Mouse (Mus musculus): ENCODE measurements at regions not wholly inside any gene's neighbourhood (a gene's known extent, or its start where the extent isn't known, plus 50 kb on each side); places are given as distances from the start of the nearest gene placed in this dataset.

GRCm38 (mm10) chr1:121047406-121047805 lies 285.0 kb downstream of the Insig2 start:
- Histone ChIP-seq H3K4me2 (replicated peaks; ENCODE audit: low read depth) (no peak overlapping the region), H3K9me3 (ENCODE audit: control insufficient read depth, low read length) (no peaks in the 10 kb centered on the region), H3K36me3 (ENCODE audit: control insufficient read depth, insufficient read depth, low read length) (no peaks in the 10 kb centered on the region), H3K27me3 (ENCODE audit: control insufficient read depth, insufficient read depth, low read length) (no peaks in the 10 kb centered on the region), H3K9ac (ENCODE audit: low read length) (no peak overlapping the region), H3K27ac (replicated peaks) (no peak overlapping the region), H3K4me1 (replicated peaks; ENCODE audit: control insufficient read depth, insufficient read depth) (no peaks in the 10 kb centered on the region), H3K4me3 (ENCODE audit: low read depth, low read length) (no peak overlapping the region)
- TF ChIP-seq EP300 (optimal IDR thresholded peaks at IDR 0.05) (no peak), CTCF (IDR thresholded peaks at IDR 0.05; ENCODE audit: low read depth) (no peak)
- no peak for ATAC-seq (ENCODE audit: low FRiP score, low TSS enrichment)
- no peak for DNase-seq (ENCODE audit: low spot score)
- 67% methylated on average over 2 of the region's 2 CpGs for WGBS

- no peak for DNase-seq (ENCODE audit: low spot score)
- H3K27ac ChIP-seq (replicated peaks), result no peak overlapping the region
- H3K9me3 ChIP-seq (ENCODE audit: control insufficient read depth, low read length), result no peaks in the 10 kb centered on the region
- no peak for ATAC-seq (ENCODE audit: low FRiP score, low TSS enrichment)
- H3K36me3 ChIP-seq (ENCODE audit: control insufficient read depth, insufficient read depth, low read length), result no peaks in the 10 kb centered on the region
- H3K4me3 ChIP-seq (ENCODE audit: low read depth, low read length), result no peak overlapping the region
- 86% methylated on average over 4 of the region's 4 CpGs for WGBS
- H3K4me1 ChIP-seq (replicated peaks; ENCODE audit: control insufficient read depth, insufficient read depth), result no peaks in the 10 kb centered on the region
- H3K9ac ChIP-seq (ENCODE audit: low read length), result no peak overlapping the region
- no peaks in the 10 kb centered on the region for H3K27me3 ChIP-seq (ENCODE audit: control insufficient read depth, insufficient read depth, low read length)
- H3K4me2 ChIP-seq (replicated peaks; ENCODE audit: low read depth), result no peak overlapping the region
- no peak for TF ChIP-seq EP300 (optimal IDR thresholded peaks at IDR 0.05)
- TF ChIP-seq CTCF (IDR thresholded peaks at IDR 0.05; ENCODE audit: low read depth), result no peak
These were observed 282.7 kb downstream of the Insig2 start for GRCm38 (mm10) chr1:121049684-121050083.

GRCm38 (mm10) chr1:121050695-121051495 lies 281.5 kb downstream of the Insig2 start:
- 22% methylated on average over 12 of the region's 12 CpGs for WGBS
- Histone ChIP-seq H3K9me3 (ENCODE audit: control insufficient read depth, low read length) (no peaks in the 10 kb centered on the region), H3K27ac (replicated peaks) (no peak overlapping the region), H3K9ac (ENCODE audit: low read length) (no peak overlapping the region), H3K36me3 (ENCODE audit: control insufficient read depth, insufficient read depth, low read length) (no peaks in the 10 kb centered on the region), H3K4me2 (replicated peaks; ENCODE audit: low read depth) (no peak overlapping the region), H3K4me3 (ENCODE audit: low read depth, low read length) (no peak overlapping the region), H3K4me1 (replicated peaks; ENCODE audit: control insufficient read depth, insufficient read depth) (no peaks in the 10 kb centered on the region), H3K27me3 (ENCODE audit: control insufficient read depth, insufficient read depth, low read length) (no peaks in the 10 kb centered on the region)
- DNase-seq (ENCODE audit: low spot score), result no peak
- TF ChIP-seq CTCF (IDR thresholded peaks at IDR 0.05; ENCODE audit: low read depth), result no peak
- no peak for TF ChIP-seq EP300 (optimal IDR thresholded peaks at IDR 0.05)
- ATAC-seq (ENCODE audit: low FRiP score, low TSS enrichment), result no peak

GRCm38 (mm10) chr1:121051496-121052119 lies 280.8 kb downstream of the Insig2 start:
- Histone ChIP-seq H3K27ac (replicated peaks) (no peak overlapping the region), H3K4me1 (replicated peaks; ENCODE audit: control insufficient read depth, insufficient read depth) (no peaks in the 10 kb centered on the region), H3K9ac (ENCODE audit: low read length) (no peak overlapping the region), H3K9me3 (ENCODE audit: control insufficient read depth, low read length) (no peaks in the 10 kb centered on the region), H3K4me2 (replicated peaks; ENCODE audit: low read depth) (no peak overlapping the region), H3K27me3 (ENCODE audit: control insufficient read depth, insufficient read depth, low read length) (no peaks in the 10 kb centered on the region), H3K36me3 (ENCODE audit: control insufficient read depth, insufficient read depth, low read length) (no peaks in the 10 kb centered on the region), H3K4me3 (ENCODE audit: low read depth, low read length) (no peak overlapping the region)
- TF ChIP-seq CTCF (IDR thresholded peaks at IDR 0.05; ENCODE audit: low read depth), result no peak
- no peak for TF ChIP-seq EP300 (optimal IDR thresholded peaks at IDR 0.05)
- WGBS, result 71% methylated on average over 6 of the region's 6 CpGs
- no peak for DNase-seq (ENCODE audit: low spot score)
- ATAC-seq (ENCODE audit: low FRiP score, low TSS enrichment), result no peak

GRCm38 (mm10) chr1:121052120-121052501 lies 280.3 kb downstream of the Insig2 start:
- H3K9ac ChIP-seq (ENCODE audit: low read length), result no peak overlapping the region
- ATAC-seq (ENCODE audit: low FRiP score, low TSS enrichment), result no peak
- 79% methylated on average over 5 of the region's 5 CpGs for WGBS
- H3K4me3 ChIP-seq (ENCODE audit: low read depth, low read length), result no peak overlapping the region
- no peak for DNase-seq (ENCODE audit: low spot score)
- H3K4me2 ChIP-seq (replicated peaks; ENCODE audit: low read depth), result no peak overlapping the region
- no peaks in the 10 kb centered on the region for H3K9me3 ChIP-seq (ENCODE audit: control insufficient read depth, low read length)
- no peak overlapping the region for H3K27ac ChIP-seq (replicated peaks)
- no peaks in the 10 kb centered on the region for H3K27me3 ChIP-seq (ENCODE audit: control insufficient read depth, insufficient read depth, low read length)
- no peaks in the 10 kb centered on the region for H3K36me3 ChIP-seq (ENCODE audit: control insufficient read depth, insufficient read depth, low read length)
- H3K4me1 ChIP-seq (replicated peaks; ENCODE audit: control insufficient read depth, insufficient read depth), result no peaks in the 10 kb centered on the region
- no peak for TF ChIP-seq CTCF (IDR thresholded peaks at IDR 0.05; ENCODE audit: low read depth)
- no peak for TF ChIP-seq EP300 (optimal IDR thresholded peaks at IDR 0.05)

- 28% methylated on average over 11 of the region's 11 CpGs for WGBS
- H3K27me3 ChIP-seq (ENCODE audit: control insufficient read depth, insufficient read depth, low read length), result no peaks in the 10 kb centered on the region
- H3K4me1 ChIP-seq (replicated peaks; ENCODE audit: control insufficient read depth, insufficient read depth), result no peaks in the 10 kb centered on the region
- H3K9ac ChIP-seq (ENCODE audit: low read length), result no peak overlapping the region
- H3K27ac ChIP-seq (replicated peaks), result no peak overlapping the region
- no peak for ATAC-seq (ENCODE audit: low FRiP score, low TSS enrichment)
- no peaks in the 10 kb centered on the region for H3K9me3 ChIP-seq (ENCODE audit: control insufficient read depth, low read length)
- H3K4me3 ChIP-seq (ENCODE audit: low read depth, low read length), result no peak overlapping the region
- H3K4me2 ChIP-seq (replicated peaks; ENCODE audit: low read depth), result no peak overlapping the region
- TF ChIP-seq EP300 (optimal IDR thresholded peaks at IDR 0.05) (no peak), CTCF (IDR thresholded peaks at IDR 0.05; ENCODE audit: low read depth) (peak; percentile 53)
- DNase-seq (ENCODE audit: low spot score), result no peak
- no peaks in the 10 kb centered on the region for H3K36me3 ChIP-seq (ENCODE audit: control insufficient read depth, insufficient read depth, low read length)
These were observed 278.7 kb downstream of the Insig2 start for GRCm38 (mm10) chr1:121053692-121054091.

All from stomach, postnatal 0 days (tissue).